Mouse (Mus musculus) olfactory bulb, adult 2 months (tissue): ENCODE data around the gene Pgm5.

ENCODE experiments used
- CTCF ChIP-seq: fragments of 200-500 bp; IDR thresholded peaks from 2 replicates; pipeline ENCODE4 v1.5.1; 2012; ENCODE audit warnings: low read depth, mild to moderate bottlenecking, low read length, moderate library complexity; ENCODE audit not compliant: insufficient read depth
- POLR2A ChIP-seq: fragments of 200-500 bp; IDR thresholded peaks from 2 replicates; pipeline ENCODE4 v1.6.1; 2012; ENCODE audit warnings: mild to moderate bottlenecking, low read depth, low read length, moderate library complexity; ENCODE audit not compliant: insufficient read depth

DNA sequence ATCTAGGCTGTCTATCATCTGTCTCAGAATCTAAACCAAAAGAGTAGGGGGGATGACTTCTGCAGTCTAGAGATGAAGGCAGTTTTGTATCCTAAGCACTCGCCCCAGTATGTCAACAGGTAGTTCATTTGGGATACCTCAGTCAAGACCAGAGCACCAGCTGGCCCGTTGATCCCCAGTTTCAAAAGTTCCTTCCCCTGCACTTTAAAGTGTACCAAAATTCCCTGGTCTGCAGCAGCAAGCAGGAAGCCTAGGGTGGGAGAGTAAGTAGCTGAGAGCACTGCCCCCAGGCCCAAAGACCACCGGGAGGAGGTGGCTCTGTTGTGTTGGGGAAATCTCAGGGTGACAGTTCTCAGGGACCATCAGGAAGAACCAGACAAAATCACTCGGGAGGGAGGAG is 34.9 kb upstream of the Pgm5 start:
- no peak for TF ChIP-seq POLR2A
- no peak for TF ChIP-seq CTCF
